Mouse (Mus musculus) ES-CJ7 (cell line): Measurements from ENCODE around the gene Coil.

ENCODE experiments used
- DNase-seq: peaks from one replicate; pipeline ENCODE4 v3.0.0; 2011; ENCODE audit warnings: low read depth, low spot score

Coil gene

GRCm38 (mm10) chr11:89005473-89005872 is 35.4 kb downstream of the Coil start:
- peak; percentile 59 for DNase-seq

GRCm38 (mm10) chr11:89006404-89006803 is 36.4 kb downstream of the Coil start:
- DNase-seq = no peak

- DNase-seq = no peak
These were observed 37.5 kb downstream of the Coil start for GRCm38 (mm10) chr11:89007582-89007981.

- DNase-seq = no peak
These were observed 39.0 kb downstream of the Coil start for GRCm38 (mm10) chr11:89009066-89009465.

- DNase-seq = no peak
These were observed 39.4 kb downstream of the Coil start for GRCm38 (mm10) chr11:89009496-89009895.

- DNase-seq = no peak
These were observed 42.2 kb downstream of the Coil start for GRCm38 (mm10) chr11:89012241-89012640.

GRCm38 (mm10) chr11:89017514-89018182 is 47.6 kb downstream of the Coil start:
- DNase-seq = no peak

GRCm38 (mm10) chr11:89020681-89021305 is 50.7 kb downstream of the Coil start:
- DNase-seq = peak; percentile 93

- DNase-seq = no peak
These were observed 51.6 kb downstream of the Coil start for GRCm38 (mm10) chr11:89021687-89022086.

- DNase-seq = peak; percentile 55
These were observed 52.2 kb downstream of the Coil start for GRCm38 (mm10) chr11:89022120-89022731.

- DNase-seq = peak; percentile 66
These were observed 53.4 kb downstream of the Coil start for GRCm38 (mm10) chr11:89023477-89023876.

GRCm38 (mm10) chr11:89024181-89024881 is 54.3 kb downstream of the Coil start:
- DNase-seq = no peak

GRCm38 (mm10) chr11:89025603-89026002 is 55.6 kb downstream of the Coil start:
- no peak for DNase-seq

GRCm38 (mm10) chr11:89026117-89026516 is 56.1 kb downstream of the Coil start:
- no peak for DNase-seq

GRCm38 (mm10) chr11:89027955-89028361 is 57.9 kb downstream of the Coil start:
- no peak for DNase-seq

- DNase-seq = no peak
These were observed 58.9 kb downstream of the Coil start for GRCm38 (mm10) chr11:89028871-89029405.

- peak; percentile 83 for DNase-seq
These were observed 60.5 kb downstream of the Coil start for GRCm38 (mm10) chr11:89030552-89030951.

GRCm38 (mm10) chr11:89031189-89031588 is 61.1 kb downstream of the Coil start:
- peak; percentile 26 for DNase-seq

- DNase-seq = no peak
These were observed 64.5 kb downstream of the Coil start for GRCm38 (mm10) chr11:89034592-89034991.

- DNase-seq = no peak
These were observed 65.5 kb downstream of the Coil start for GRCm38 (mm10) chr11:89035552-89035951.

GRCm38 (mm10) chr11:89038496-89038895 is 68.4 kb downstream of the Coil start:
- no peak for DNase-seq

GRCm38 (mm10) chr11:89039325-89039724 is 69.3 kb downstream of the Coil start:
- DNase-seq = peak; percentile 73
